Mouse (Mus musculus) testis, adult 2 months (tissue): Measurements from ENCODE around the gene Tanc1. TPM values are rescaled to one million over a fixed set of nuclear protein-coding genes. Genes with fewer than 3 reads are reported as not detected.
A peak's percentile ranks its signal among the peaks of the same experiment; 100 is the strongest.

ENCODE experiments used
- H3K27ac ChIP-seq: fragments of 200-500 bp; 2 replicates; pipeline ENCODE4 v1.5.1; 2012; ENCODE audit warnings: low read depth, low read length; ENCODE audit not compliant: control insufficient read depth, insufficient read depth
- H3K27me3 ChIP-seq: fragments of 200-500 bp; 2 replicates; pipeline ENCODE4 v1.6.1; 2012; ENCODE audit warnings: mild to moderate bottlenecking, low read length, moderate library complexity; ENCODE audit not compliant: control insufficient read depth, insufficient read depth
- H3K36me3 ChIP-seq: fragments of 200-500 bp; 2 replicates; pipeline ENCODE4 v1.6.1; 2012; ENCODE audit warnings: mild to moderate bottlenecking, low read length; ENCODE audit not compliant: control insufficient read depth, insufficient read depth
- H3K4me1 ChIP-seq: fragments of 200-500 bp; 2 replicates; pipeline ENCODE4 v1.6.1; 2012; ENCODE audit warnings: low read length; ENCODE audit not compliant: control insufficient read depth, insufficient read depth
- H3K4me3 ChIP-seq: fragments of 200-500 bp; 2 replicates; pipeline ENCODE4 v1.5.1; 2012; ENCODE audit warnings: low read depth, mild to moderate bottlenecking, low read length, moderate library complexity, mixed read lengths; ENCODE audit not compliant: control insufficient read depth
- CTCF ChIP-seq: fragments of 200-500 bp; IDR thresholded peaks from 2 replicates; pipeline ENCODE4 v1.5.1; 2012; ENCODE audit warnings: low read depth, mild to moderate bottlenecking, inconsistent platforms, low read length, moderate library complexity; ENCODE audit not compliant: control insufficient read depth, insufficient read depth, insufficient replicate concordance
- POLR2A ChIP-seq: fragments of 200-500 bp; IDR thresholded peaks from 2 replicates; pipeline ENCODE4 v1.6.1; 2012; ENCODE audit warnings: low read depth, mild to moderate bottlenecking, inconsistent platforms, low read length, moderate library complexity; ENCODE audit not compliant: control insufficient read depth
- polyA plus RNA-seq: library from polyadenylated mRNA; depleted of rRNA; stranded (reverse); fragments of >200 nt; gene quantifications from 2 replicates; pipeline ENCODE4 v1.2.3, GENCODE M21; 2012

The Tanc1 gene
- polyA plus RNA-seq, 1 experiment = 7.0 TPM

DNA sequence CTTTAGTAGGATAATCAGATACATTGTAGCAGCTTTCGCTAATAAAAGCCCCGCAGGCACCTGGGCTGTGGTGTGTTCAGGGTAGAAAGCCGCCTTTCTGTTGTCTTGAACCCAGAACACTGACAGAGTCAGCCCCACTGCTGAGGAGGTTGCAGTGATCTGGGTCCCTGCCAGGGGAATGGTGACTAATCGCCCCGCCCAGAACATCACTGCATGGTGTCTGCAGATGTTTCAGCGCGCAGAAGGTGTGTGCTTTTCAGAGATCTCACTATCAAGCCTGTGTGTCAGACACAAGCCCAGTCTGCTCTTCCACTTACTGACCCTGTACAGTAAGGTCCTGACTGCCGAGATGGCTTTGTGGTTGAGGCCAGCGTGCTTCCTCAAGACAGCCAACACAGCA, 134.2 kb downstream of the Tanc1 start:
- no peak overlapping the region for H3K27ac ChIP-seq

DNA sequence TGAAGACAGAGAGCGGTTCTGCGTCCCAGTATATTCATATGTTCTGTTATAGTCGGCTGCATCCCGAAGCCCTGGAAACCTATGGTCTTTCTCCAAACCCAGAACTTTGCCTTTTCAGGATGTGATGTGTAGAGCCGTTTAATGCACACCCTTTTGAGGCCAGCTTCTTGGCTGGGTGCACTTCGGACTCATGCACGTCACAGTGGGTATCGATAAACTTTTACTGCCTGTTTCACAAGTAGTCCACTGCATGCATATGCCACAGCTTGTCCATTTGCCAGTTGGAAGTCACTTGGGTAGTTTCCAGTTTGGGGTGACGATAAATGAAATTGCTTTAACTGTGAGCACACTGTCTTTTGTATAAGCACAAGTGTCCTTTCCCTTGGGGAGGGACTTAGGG, 135.9 kb downstream of the Tanc1 start:
- Histone ChIP-seq H3K27me3 (no peaks in the 10 kb centered on the region), H3K4me3 (no peak overlapping the region), H3K27ac (no peak overlapping the region), H3K36me3 (no peaks in the 10 kb centered on the region), H3K4me1 (peaks cover 10% of the 10 kb centered on the region)
- TF ChIP-seq POLR2A (no peak), CTCF (no peak)

More for the DNA sequence above, 134.2 kb downstream of the Tanc1 start:
- Histone ChIP-seq H3K4me3 (no peak overlapping the region), H3K4me1 (peaks cover 11% of the 10 kb centered on the region), H3K36me3 (no peaks in the 10 kb centered on the region), H3K27me3 (no peaks in the 10 kb centered on the region)
- TF ChIP-seq CTCF = no peak
- TF ChIP-seq POLR2A = no peak

DNA sequence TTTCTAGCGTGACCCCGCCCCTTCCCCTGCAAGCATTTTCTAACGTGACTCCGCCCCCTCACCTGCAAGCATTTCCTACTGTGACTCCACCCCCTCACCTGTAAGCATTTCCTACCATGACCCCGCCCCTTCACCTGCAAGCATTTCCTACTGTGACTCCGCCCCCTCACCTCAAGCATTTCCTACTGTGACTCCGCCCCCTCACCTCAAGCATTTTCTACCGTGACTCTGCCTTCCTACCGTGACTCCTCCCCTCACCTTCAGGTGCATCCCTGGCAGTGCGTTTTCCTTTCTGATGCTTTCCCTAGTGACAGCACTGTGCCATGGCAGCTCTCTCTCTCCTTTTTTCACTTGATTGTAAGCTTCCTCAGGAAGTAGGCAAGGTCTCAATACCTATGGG, 137.5 kb downstream of the Tanc1 start:
- no peak overlapping the region for H3K27ac ChIP-seq
- peak overlapping the region; percentile 49 for H3K4me3 ChIP-seq
- TF ChIP-seq CTCF (no peak), POLR2A (0 out of 2 replicates have a peak, but pooled peaks have one; percentile 8)
- H3K36me3 ChIP-seq = no peaks in the 10 kb centered on the region
- peaks cover 8% of the 10 kb centered on the region for H3K4me1 ChIP-seq
- no peaks in the 10 kb centered on the region for H3K27me3 ChIP-seq

DNA sequence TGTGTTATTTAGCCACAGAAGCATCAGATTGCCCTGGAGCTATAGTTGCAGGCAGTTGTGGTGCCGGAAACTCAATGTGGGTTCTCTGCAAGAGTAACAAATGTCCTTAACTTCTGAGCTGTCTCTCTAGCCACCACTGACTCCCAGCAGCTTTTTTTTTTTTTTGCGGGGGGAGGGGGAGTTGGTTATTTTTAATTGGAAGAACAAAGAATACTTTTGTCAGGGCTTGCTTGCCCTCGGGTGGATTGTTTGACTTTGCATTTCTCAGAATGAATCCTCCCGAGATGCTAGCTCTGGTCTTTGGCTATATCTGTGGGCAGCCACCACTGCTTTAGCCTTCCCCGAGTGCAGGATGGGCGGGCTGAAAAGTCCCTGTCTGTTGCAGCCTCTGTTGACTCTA, 139.3 kb downstream of the Tanc1 start:
- Histone ChIP-seq H3K27me3 (no peaks in the 10 kb centered on the region), H3K36me3 (no peaks in the 10 kb centered on the region), H3K4me3 (no peak overlapping the region), H3K27ac (no peak overlapping the region), H3K4me1 (peaks cover 4% of the 10 kb centered on the region)
- TF ChIP-seq CTCF = no peak
- TF ChIP-seq POLR2A = no peak

DNA sequence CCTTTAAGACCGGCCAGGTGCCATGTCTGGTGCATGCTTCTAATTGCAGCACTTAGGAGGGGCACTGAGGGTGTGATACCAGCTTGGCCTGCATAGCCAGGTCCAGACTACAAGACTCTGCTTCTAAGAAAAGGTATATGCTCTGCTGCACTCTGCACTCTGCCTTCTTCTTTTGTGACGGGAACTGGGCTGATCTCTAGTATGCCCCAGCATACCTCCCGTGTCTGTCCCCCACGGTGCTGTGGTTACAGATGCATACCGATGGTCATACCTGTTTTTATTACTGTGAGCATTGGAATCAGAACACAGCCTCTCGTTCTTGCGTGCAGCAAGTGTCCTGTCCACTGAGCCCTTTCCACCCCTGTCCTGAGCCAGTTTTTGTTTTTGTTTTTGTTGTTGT, 140.3 kb downstream of the Tanc1 start:
- TF ChIP-seq CTCF (no peak), POLR2A (no peak)
- Histone ChIP-seq H3K27ac (no peak overlapping the region; the same call in 1 of the 2 replicates), H3K36me3 (no peaks in the 10 kb centered on the region), H3K4me1 (peaks cover 4% of the 10 kb centered on the region), H3K27me3 (no peaks in the 10 kb centered on the region), H3K4me3 (no peak overlapping the region)

DNA sequence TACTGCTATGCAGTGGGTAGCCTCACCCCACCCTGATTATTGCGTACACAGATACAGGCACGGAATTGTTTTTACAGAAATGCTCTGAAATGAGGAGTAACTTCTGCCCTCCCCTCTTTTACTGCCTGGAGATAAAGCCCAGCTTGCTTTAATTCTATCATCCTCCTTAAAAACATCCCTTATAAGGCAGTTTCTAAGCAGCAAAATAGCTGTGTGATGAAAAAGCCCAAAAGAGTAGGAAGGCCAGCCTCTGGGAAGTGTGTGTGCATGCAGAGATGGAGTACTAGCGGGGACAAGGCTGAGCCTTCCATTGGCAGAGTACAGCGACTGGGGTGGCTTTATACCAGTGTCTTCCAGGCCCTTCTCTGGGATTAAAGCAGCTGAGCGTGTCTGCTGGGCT, 140.9 kb downstream of the Tanc1 start:
- Histone ChIP-seq H3K27me3 (no peaks in the 10 kb centered on the region), H3K36me3 (no peaks in the 10 kb centered on the region), H3K4me1 (peaks cover 4% of the 10 kb centered on the region), H3K4me3 (no peak overlapping the region), H3K27ac (no peak overlapping the region; the same call in 1 of the 2 replicates)
- TF ChIP-seq CTCF (no peak), POLR2A (no peak)

DNA sequence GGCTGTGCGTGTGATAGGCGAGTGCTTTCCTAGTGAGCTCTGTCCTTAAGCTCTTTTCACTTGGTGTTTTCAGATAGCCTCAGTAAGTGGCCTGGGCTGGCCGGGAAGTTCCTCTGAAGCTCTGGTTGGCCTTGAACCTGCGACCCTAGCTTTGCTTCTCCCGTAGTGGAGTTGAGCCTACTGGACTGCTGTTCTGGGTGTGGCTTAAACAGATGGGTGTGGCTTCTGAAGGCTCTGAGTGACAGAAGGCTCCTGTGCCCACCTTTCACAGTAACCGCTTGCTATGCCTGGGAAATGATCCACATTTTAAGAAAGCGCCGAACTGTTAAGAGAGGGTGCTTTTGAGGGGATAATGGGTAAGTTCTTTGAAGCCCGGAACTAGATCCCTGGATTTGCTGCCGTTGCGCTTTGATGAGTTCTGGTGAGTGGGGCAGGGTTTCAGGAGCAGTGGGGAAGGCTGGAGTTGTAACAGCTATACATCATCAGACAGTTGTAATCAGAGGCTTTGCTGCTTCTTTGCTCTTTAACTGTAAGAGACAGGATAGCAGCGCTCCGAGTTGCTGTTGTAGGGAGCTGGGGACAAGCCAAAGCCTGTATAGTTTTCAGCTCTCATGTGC, 144.4 kb downstream of the Tanc1 start:
- Histone ChIP-seq H3K4me1 (no peaks in the 10 kb centered on the region), H3K27me3 (no peaks in the 10 kb centered on the region), H3K4me3 (no peak overlapping the region), H3K27ac (no peak overlapping the region; the same call in 1 of the 2 replicates), H3K36me3 (no peaks in the 10 kb centered on the region)
- TF ChIP-seq POLR2A = no peak

DNA sequence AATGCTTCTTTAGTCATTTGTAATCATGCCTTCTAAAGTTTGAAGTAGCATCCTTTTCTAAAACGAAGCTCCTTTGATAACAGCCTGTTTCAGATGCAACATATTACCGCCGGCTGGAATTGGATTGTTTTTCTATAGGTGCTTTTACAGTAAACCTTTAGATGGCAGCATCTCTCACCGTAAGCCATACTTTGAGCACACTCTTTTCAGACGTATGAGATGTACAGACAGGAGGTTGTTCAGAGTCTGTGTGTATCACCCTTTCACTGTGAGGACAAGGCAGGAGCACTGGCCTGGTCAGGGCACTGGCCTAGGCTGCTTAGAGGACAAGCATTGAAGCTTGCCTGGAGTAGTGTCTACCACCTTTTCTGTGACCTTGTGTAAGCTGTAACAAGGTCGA, 145.2 kb downstream of the Tanc1 start:
- Histone ChIP-seq H3K36me3 (no peaks in the 10 kb centered on the region), H3K27me3 (no peaks in the 10 kb centered on the region), H3K4me1 (no peaks in the 10 kb centered on the region), H3K27ac (no peak overlapping the region), H3K4me3 (no peak overlapping the region)
- TF ChIP-seq CTCF (no peak), POLR2A (no peak)
